Mouse (Mus musculus) T-cell, adult 2 months (primary cell): Measurements from ENCODE around the gene Cluh.

Source experiments
- DNase-seq: peaks from one replicate; pipeline ENCODE4 v3.0.0; 2022; ENCODE audit warnings: low spot score

Cluh gene

DNA sequence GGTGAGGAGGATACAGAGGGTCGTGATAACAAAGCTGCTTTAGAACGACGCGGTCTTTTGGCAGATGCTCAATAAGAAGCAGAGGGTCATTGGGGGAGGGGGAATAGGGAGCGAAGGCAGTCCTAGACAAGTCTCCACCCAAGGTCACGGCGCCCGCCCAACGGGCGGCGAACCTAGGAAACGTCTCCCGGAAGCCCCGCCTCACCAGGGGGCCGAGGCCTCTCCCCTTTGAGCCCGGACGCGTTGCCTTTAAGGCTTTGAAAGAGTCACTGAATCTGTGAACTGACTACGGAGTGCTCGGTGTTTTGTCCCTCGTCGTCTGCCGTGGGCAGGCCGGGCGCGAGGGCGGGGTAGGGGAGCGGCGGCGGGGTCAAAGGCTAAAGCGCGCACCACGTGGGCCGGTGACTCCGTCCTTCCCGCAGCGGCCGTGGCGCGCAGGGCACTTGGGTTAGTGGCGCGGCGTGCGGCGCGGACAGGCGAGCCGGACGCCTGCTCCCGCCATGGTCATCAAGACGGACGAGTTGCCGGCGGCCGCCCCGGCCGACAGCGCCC is at the start of gene Cluh:
Cluh (plus strand) TSS at position 401 of the 552 bp plus-strand sequence.
- peak; percentile 92 for DNase-seq

GRCm38 (mm10) chr11:74602286-74602685 is 47.0 kb upstream of the Cluh start:
- DNase-seq, result no peak

GRCm38 (mm10) chr11:74610068-74610467 is 39.2 kb upstream of the Cluh start:
- DNase-seq, result no peak

DNA sequence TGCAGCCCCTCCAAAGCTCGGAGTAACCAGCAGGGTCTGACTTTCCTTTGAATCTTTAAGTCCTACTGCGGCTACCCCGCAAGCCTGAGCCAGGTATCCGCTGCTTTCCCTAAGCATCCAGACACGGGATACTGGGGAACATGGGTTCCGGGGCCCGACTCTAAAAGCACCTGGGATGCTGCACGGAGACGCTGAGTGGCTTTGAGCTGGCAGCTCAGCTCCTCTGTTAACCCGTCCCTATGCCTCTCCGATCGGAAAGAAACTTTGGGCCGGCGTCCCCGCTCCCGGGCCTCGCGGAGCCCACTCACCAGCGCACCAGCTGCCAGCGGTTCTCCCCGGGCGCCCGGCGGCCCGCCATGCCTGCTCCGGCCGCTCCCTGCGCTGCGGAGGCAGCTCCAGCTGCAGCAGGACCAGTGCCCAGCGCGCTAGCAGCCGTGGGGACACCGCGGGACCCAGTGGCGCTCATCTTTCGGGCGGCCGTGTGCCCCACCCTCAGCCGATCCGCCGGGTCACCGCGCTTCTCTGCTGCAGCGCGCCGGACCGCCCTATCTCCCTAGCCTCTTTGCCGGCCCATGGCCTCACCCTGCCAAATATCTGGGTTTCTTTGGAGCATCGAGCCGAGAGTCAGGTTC is 38.6 kb upstream of the Cluh start, which contains the start of gene Rap1gap2:
Rap1gap2 (minus strand) TSS at position 371 of the 632 bp plus-strand sequence.
- DNase-seq, result no peak

GRCm38 (mm10) chr11:74611437-74611836 is 37.9 kb upstream of the Cluh start:
- DNase-seq, result no peak

- no peak for DNase-seq
These were observed 35.9 kb upstream of the Cluh start for GRCm38 (mm10) chr11:74613428-74613827.

- no peak for DNase-seq
These were observed 33.7 kb upstream of the Cluh start for GRCm38 (mm10) chr11:74615571-74615970.

- DNase-seq, result peak; percentile 54
These were observed 29.9 kb upstream of the Cluh start, which contains the start of gene Ccdc92b for GRCm38 (mm10) chr11:74619201-74619955. TSS of gene Ccdc92b (plus strand) at chr11:74619605.

DNA sequence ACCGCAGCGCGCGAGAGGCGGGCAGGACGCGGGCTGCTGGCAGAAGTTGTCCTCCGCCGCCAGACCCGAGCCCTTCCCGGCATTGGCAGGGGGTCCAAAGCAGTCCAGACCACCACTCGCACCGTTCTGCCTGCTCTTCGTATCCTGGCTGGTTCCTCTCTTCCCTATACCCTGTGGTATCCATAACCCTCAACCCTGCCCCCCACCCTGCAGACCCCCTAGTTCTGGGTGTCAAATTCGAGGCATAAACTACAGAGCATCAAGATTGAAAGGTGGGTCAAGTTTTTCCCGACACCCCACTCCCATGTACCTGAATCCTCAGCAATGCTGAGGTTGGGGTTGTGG is 29.4 kb upstream of the Cluh start:
- DNase-seq, result no peak

- DNase-seq, result no peak
These were observed 27.2 kb upstream of the Cluh start for GRCm38 (mm10) chr11:74621974-74622669.

DNA sequence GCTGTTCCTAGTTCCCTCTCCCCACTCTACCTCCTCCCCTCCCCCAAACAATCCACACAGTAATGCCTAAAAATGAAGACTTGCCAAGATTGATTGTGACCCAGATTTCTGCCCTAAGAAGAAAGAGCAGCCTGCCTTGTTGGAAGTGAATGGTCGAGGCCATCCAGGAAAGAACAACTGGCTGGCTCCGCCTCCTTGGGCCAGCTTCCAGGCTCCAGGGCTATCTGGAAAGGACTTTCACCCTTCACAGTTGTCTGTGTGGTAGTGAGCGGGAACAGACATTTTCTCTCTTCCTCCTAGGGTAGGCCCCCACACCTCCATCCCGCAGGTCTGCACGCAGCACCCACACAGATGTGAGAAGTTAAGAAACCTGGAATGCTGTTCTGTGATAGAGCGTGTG is 25.6 kb upstream of the Cluh start:
- no peak for DNase-seq

GRCm38 (mm10) chr11:74625333-74625732 is 24.0 kb upstream of the Cluh start:
- no peak for DNase-seq

- no peak for DNase-seq
These were observed 21.8 kb upstream of the Cluh start for GRCm38 (mm10) chr11:74627481-74627880.

DNA sequence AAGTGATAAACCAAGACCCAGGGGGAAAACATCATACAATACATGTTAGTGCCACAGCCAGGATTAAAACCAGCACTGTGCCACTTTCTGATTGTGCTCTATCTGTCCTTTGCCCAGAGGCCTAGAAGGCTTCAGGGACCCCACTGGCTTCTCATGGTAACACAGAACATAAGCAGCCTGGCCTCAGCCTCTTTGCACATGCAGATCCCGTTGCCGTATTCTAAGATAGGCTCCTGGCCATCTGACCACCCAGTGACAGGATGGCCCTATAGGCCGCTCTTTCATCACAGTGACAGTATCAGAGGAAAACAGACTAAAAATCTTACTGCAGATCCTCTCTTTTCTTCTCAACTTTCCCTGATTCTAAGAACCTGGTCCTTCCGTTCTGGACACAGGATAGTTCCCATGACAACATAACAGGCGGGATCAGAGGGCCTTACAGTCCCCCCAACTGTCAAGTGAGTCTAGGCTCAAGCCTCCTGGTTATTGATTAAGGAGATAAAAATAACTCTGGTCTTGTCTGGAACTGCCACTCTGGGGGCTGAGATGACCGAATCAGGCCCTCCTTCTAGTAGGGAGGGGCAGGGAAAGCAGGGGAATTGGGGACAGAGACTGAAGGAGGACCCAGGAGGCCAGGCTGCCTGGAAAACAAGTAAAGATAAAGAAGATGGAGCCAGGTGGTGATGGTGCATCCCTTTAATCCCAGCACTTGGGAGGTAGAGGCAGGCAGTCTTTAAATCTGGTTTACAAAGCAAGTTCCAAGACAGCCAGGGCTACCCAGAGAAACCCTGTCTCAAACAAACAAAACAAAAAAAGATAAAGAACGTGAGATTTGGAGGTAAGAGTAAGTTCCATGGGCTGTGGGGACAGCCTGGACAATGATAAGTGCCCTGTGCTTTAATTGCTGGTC is 17.2 kb upstream of the Cluh start:
- DNase-seq, result no peak

- peak; percentile 64 for DNase-seq
These were observed 14.6 kb upstream of the Cluh start for GRCm38 (mm10) chr11:74634490-74635275.

GRCm38 (mm10) chr11:74637486-74637885 is 11.8 kb upstream of the Cluh start:
- DNase-seq, result no peak

DNA sequence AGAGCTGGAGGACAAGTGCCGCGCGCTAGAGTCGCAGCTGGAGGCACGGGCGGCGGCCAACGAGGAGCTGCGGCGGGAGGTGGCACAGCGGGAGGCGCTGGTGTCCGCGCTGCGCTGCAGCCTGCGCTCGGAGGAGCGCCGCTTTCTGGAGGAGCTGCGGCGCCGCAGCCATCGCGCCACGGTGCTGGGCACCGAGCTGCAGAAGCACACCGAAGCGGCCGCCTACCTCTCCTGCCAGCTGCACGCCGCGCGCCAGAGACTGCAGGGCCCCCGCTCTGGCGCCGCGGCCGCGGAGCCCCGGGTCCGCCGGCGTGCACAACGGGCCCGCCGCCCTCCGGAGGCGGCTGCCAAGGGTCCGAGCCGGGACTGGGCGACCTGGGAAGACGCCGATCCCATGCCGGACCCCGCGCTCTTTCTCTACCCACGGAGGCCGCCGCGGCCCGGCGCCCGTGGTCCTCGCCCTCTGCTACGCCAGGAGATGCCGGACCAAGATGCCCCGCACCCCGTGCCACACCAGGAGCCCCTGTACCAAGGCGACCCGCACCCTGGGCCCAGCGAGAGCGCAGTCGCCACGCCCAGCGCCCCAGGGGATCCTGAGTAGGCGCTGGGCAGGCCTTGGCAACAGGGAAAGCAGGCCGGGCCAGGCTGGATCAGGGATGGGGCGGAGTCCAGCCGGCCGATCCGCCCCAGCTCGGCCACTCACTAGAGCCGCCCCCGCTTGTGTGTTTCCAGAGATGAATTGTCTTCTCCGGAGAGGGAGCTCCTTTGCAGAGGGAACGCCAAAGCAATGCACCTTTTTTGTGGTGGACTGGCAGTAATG is 11.1 kb upstream of the Cluh start:
- DNase-seq, result peak; percentile 30

- no peak for DNase-seq
These were observed 10.4 kb upstream of the Cluh start for GRCm38 (mm10) chr11:74638791-74639411.

DNA sequence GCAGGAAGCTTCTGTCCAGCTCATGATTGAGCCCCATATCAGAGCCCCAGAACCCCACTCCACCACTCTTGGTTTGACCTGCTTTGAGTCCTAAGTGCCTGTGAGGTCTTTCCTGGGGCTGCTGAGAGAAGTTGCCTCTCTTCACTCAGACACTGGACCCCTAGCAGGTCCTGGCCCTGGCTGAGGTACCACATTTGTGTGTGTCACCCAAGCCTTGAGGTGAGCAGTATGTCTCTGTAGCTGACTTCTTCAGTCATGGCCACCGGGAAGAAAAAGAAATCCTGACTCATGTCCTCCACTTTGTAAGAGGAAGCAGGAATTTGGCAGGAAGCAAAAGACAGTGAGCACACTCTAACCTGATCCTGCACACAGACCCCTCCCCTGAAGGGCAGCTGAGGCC is 9.7 kb upstream of the Cluh start:
- no peak for DNase-seq
